Mouse (Mus musculus): ENCODE data around the gene Nptx1. TPM values are rescaled to one million over a fixed set of nuclear protein-coding genes. Genes with fewer than 3 reads are reported as not detected.

The Nptx1 gene
- 9.0 and 10.2 TPM in 2 replicates for polyA plus RNA-seq (2015; fragmentation: Nextera tagmentation; extraction: Ambion mirVana)

GRCm38 (mm10) chr11:119547183-119547921 lies at the start of gene Nptx1:
Gene Nptx1 (minus strand): TSS chr11:119547753.
- no peaks in the 10 kb centered on the region for H3K9me3 ChIP-seq
- peak within 1 kb of the TSS; percentile 83 for H3K4me2 ChIP-seq (replicated peaks)
- H3K27me3 ChIP-seq = peaks cover 30% of the 10 kb centered on the region
- H3K4me3 ChIP-seq = peak within 1 kb of the TSS; percentile 54
- under 1% methylated on average over 90 of the region's 90 CpGs for WGBS
- H3K9ac ChIP-seq (replicated peaks) = peak within 1 kb of the TSS; percentile 66
- peak within 1 kb of the TSS; percentile 27; the same call in 1 of the 2 replicates for H3K27ac ChIP-seq (replicated peaks)
- H3K4me1 ChIP-seq = peaks cover 77% of the 10 kb centered on the region
- peak; percentile 46 for ATAC-seq (replicated peaks)
- no peaks in the 10 kb centered on the region for H3K36me3 ChIP-seq

- ATAC-seq (replicated peaks) = no peak
- Histone ChIP-seq H3K9me3 (no peaks in the 10 kb centered on the region), H3K4me2 (replicated peaks) (no peak overlapping the region), H3K4me3 (no peak overlapping the region), H3K36me3 (no peaks in the 10 kb centered on the region), H3K4me1 (no peaks in the 10 kb centered on the region; the same call in 1 of the 2 replicates), H3K27ac (replicated peaks) (no peak overlapping the region), H3K27me3 (no peaks in the 10 kb centered on the region), H3K9ac (replicated peaks) (no peak overlapping the region)
- WGBS = 36% methylated on average over 3 of the region's 3 CpGs
These were observed 46.4 kb upstream of the Nptx1 start for GRCm38 (mm10) chr11:119593966-119594365.

- Histone ChIP-seq H3K4me3 (no peak overlapping the region), H3K9me3 (no peaks in the 10 kb centered on the region), H3K4me1 (peaks cover 13% of the 10 kb centered on the region), H3K27ac (replicated peaks) (no peak overlapping the region), H3K9ac (replicated peaks) (no peak overlapping the region), H3K27me3 (no peaks in the 10 kb centered on the region), H3K4me2 (replicated peaks) (no peak overlapping the region), H3K36me3 (no peaks in the 10 kb centered on the region)
- ATAC-seq (replicated peaks) = no peak
- 86% methylated on average over 7 of the region's 7 CpGs for WGBS
These were observed 41.7 kb upstream of the Nptx1 start for GRCm38 (mm10) chr11:119589242-119589641.

- H3K4me3 ChIP-seq = no peak overlapping the region
- WGBS = 64% methylated on average over 5 of the region's 5 CpGs
- no peak overlapping the region for H3K4me2 ChIP-seq (replicated peaks)
- H3K27me3 ChIP-seq = no peaks in the 10 kb centered on the region
- peaks cover 13% of the 10 kb centered on the region for H3K4me1 ChIP-seq
- ATAC-seq (replicated peaks) = no peak
- H3K9ac ChIP-seq (replicated peaks) = no peak overlapping the region
- H3K36me3 ChIP-seq = no peaks in the 10 kb centered on the region
- H3K27ac ChIP-seq (replicated peaks) = no peak overlapping the region; the same call in 1 of the 2 replicates
- no peaks in the 10 kb centered on the region for H3K9me3 ChIP-seq
These were observed 39.6 kb upstream of the Nptx1 start for GRCm38 (mm10) chr11:119587112-119587511.

- Histone ChIP-seq H3K27ac (replicated peaks) (peak overlapping the region; percentile 55), H3K36me3 (no peaks in the 10 kb centered on the region)
These were observed 39.0 kb upstream of the Nptx1 start for GRCm38 (mm10) chr11:119586511-119586910.

GRCm38 (mm10) chr11:119577721-119578120 lies 30.2 kb upstream of the Nptx1 start:
- Histone ChIP-seq H3K27me3 (no peaks in the 10 kb centered on the region), H3K36me3 (no peaks in the 10 kb centered on the region), H3K27ac (replicated peaks) (no peak overlapping the region), H3K9me3 (no peaks in the 10 kb centered on the region), H3K4me2 (replicated peaks) (no peak overlapping the region), H3K4me3 (no peak overlapping the region), H3K4me1 (peaks cover 4% of the 10 kb centered on the region; the same call in 1 of the 2 replicates), H3K9ac (replicated peaks) (no peak overlapping the region)
- WGBS = 91% methylated on average over 2 of the region's 2 CpGs
- ATAC-seq (replicated peaks) = no peak

More at GRCm38 (mm10) chr11:119586511-119586910, 39.0 kb upstream of the Nptx1 start:
- no peak overlapping the region for H3K4me3 ChIP-seq
- H3K4me1 ChIP-seq = peaks cover 13% of the 10 kb centered on the region
- H3K9ac ChIP-seq (replicated peaks) = no peak overlapping the region
- ATAC-seq (replicated peaks) = no peak
- no peaks in the 10 kb centered on the region for H3K27me3 ChIP-seq
- WGBS = 65% methylated on average over 4 of the region's 4 CpGs
- no peak overlapping the region for H3K4me2 ChIP-seq (replicated peaks)
- no peaks in the 10 kb centered on the region for H3K9me3 ChIP-seq

GRCm38 (mm10) chr11:119576855-119577254 lies 29.3 kb upstream of the Nptx1 start:
- no peaks in the 10 kb centered on the region for H3K36me3 ChIP-seq
- 24% methylated on average over 4 of the region's 4 CpGs for WGBS

GRCm38 (mm10) chr11:119572316-119573010 lies 24.9 kb upstream of the Nptx1 start:
- H3K9ac ChIP-seq (replicated peaks) = no peak overlapping the region
- H3K9me3 ChIP-seq = no peaks in the 10 kb centered on the region
- no peak for ATAC-seq (replicated peaks)
- H3K4me2 ChIP-seq (replicated peaks) = no peak overlapping the region
- H3K27me3 ChIP-seq = no peaks in the 10 kb centered on the region
- peaks cover 5% of the 10 kb centered on the region; the same call in 1 of the 2 replicates for H3K4me1 ChIP-seq
- H3K4me3 ChIP-seq = no peak overlapping the region
- 21% methylated on average over 15 of the region's 15 CpGs for WGBS
- H3K36me3 ChIP-seq = no peaks in the 10 kb centered on the region
- no peak overlapping the region for H3K27ac ChIP-seq (replicated peaks)

More at GRCm38 (mm10) chr11:119576855-119577254, 29.3 kb upstream of the Nptx1 start:
- peaks cover 5% of the 10 kb centered on the region; the same call in 1 of the 2 replicates for H3K4me1 ChIP-seq
- H3K9ac ChIP-seq (replicated peaks) = no peak overlapping the region
- H3K4me2 ChIP-seq (replicated peaks) = no peak overlapping the region
- H3K27me3 ChIP-seq = no peaks in the 10 kb centered on the region
- H3K9me3 ChIP-seq = no peaks in the 10 kb centered on the region
- H3K27ac ChIP-seq (replicated peaks) = no peak overlapping the region
- ATAC-seq (replicated peaks) = no peak
- H3K4me3 ChIP-seq = no peak overlapping the region

GRCm38 (mm10) chr11:119566188-119566587 lies 18.6 kb upstream of the Nptx1 start:
- Histone ChIP-seq H3K27me3 (no peaks in the 10 kb centered on the region), H3K4me1 (peaks cover 7% of the 10 kb centered on the region; the same call in 1 of the 2 replicates), H3K9ac (replicated peaks) (no peak overlapping the region), H3K9me3 (no peaks in the 10 kb centered on the region), H3K4me3 (no peak overlapping the region), H3K27ac (replicated peaks) (no peak overlapping the region), H3K36me3 (no peaks in the 10 kb centered on the region), H3K4me2 (replicated peaks) (no peak overlapping the region)
- no peak for ATAC-seq (replicated peaks)
- 64% methylated on average over 5 of the region's 5 CpGs for WGBS

GRCm38 (mm10) chr11:119565684-119566083 lies 18.1 kb upstream of the Nptx1 start:
- Histone ChIP-seq H3K27me3 (no peaks in the 10 kb centered on the region), H3K4me2 (replicated peaks) (no peak overlapping the region), H3K4me3 (no peak overlapping the region), H3K27ac (replicated peaks) (no peak overlapping the region), H3K9me3 (no peaks in the 10 kb centered on the region), H3K36me3 (no peaks in the 10 kb centered on the region), H3K4me1 (peaks cover 7% of the 10 kb centered on the region; the same call in 1 of the 2 replicates), H3K9ac (replicated peaks) (no peak overlapping the region)
- ATAC-seq (replicated peaks) = no peak
- WGBS = 37% methylated on average over 10 of the region's 10 CpGs

GRCm38 (mm10) chr11:119565021-119565420 lies 17.5 kb upstream of the Nptx1 start:
- peaks cover 7% of the 10 kb centered on the region; the same call in 1 of the 2 replicates for H3K4me1 ChIP-seq
- no peak overlapping the region for H3K4me3 ChIP-seq
- H3K9ac ChIP-seq (replicated peaks) = no peak overlapping the region
- no peaks in the 10 kb centered on the region for H3K36me3 ChIP-seq
- no peak for ATAC-seq (replicated peaks)
- no peak overlapping the region for H3K4me2 ChIP-seq (replicated peaks)
- H3K9me3 ChIP-seq = no peaks in the 10 kb centered on the region
- WGBS = 54% methylated on average over 7 of the region's 7 CpGs
- H3K27me3 ChIP-seq = no peaks in the 10 kb centered on the region
- H3K27ac ChIP-seq (replicated peaks) = no peak overlapping the region

GRCm38 (mm10) chr11:119564383-119564782 lies 16.8 kb upstream of the Nptx1 start:
- Histone ChIP-seq H3K4me2 (replicated peaks) (no peak overlapping the region), H3K36me3 (no peaks in the 10 kb centered on the region), H3K4me1 (peaks cover 11% of the 10 kb centered on the region), H3K27me3 (no peaks in the 10 kb centered on the region), H3K27ac (replicated peaks) (no peak overlapping the region), H3K9me3 (no peaks in the 10 kb centered on the region), H3K9ac (replicated peaks) (no peak overlapping the region), H3K4me3 (no peak overlapping the region)
- WGBS = 90% methylated on average over 10 of the region's 10 CpGs
- no peak for ATAC-seq (replicated peaks)
